Mouse (Mus musculus): ENCODE measurements around the gene Ndnf. TPM values are rescaled to one million over a fixed set of nuclear protein-coding genes. Genes with fewer than 3 reads are reported as not detected.

Ndnf gene
- polyA plus RNA-seq, 1 experiment from 2014 or later: 5.2 TPM

- no peaks in the 10 kb centered on the region for H3K27me3 ChIP-seq (ENCODE audit: control insufficient read depth, insufficient read depth, low read length)
These were observed 10.1 kb upstream of the Ndnf start for GRCm38 (mm10) chr6:65661272-65661671.

GRCm38 (mm10) chr6:65662050-65662449 is 9.3 kb upstream of the Ndnf start:
- H3K9ac ChIP-seq (replicated peaks; ENCODE audit: low read length): no peak overlapping the region
- H3K4me2 ChIP-seq (ENCODE audit: low read length): no peak overlapping the region
- H3K9me3 ChIP-seq (ENCODE audit: control insufficient read depth, low read length): no peaks in the 10 kb centered on the region
- no peaks in the 10 kb centered on the region for H3K4me1 ChIP-seq (ENCODE audit: control insufficient read depth, insufficient read depth, low read length)
- H3K27ac ChIP-seq (replicated peaks; ENCODE audit: low read depth, low read length): no peak overlapping the region
- no peaks in the 10 kb centered on the region for H3K27me3 ChIP-seq (ENCODE audit: control insufficient read depth, insufficient read depth, low read length)
- H3K4me3 ChIP-seq (replicated peaks; ENCODE audit: low read depth, low read length): no peak overlapping the region
- no peak for ATAC-seq (ENCODE audit: low FRiP score, low TSS enrichment)
- no peaks in the 10 kb centered on the region for H3K36me3 ChIP-seq (ENCODE audit: control insufficient read depth, insufficient read depth, low read length)
- WGBS: 65% methylated on average over 2 of the region's 2 CpGs
- no peak for DNase-seq

More at GRCm38 (mm10) chr6:65661272-65661671, 10.1 kb upstream of the Ndnf start:
- H3K9ac ChIP-seq (replicated peaks; ENCODE audit: low read length): no peak overlapping the region
- no peak overlapping the region for H3K4me3 ChIP-seq (replicated peaks; ENCODE audit: low read depth, low read length)
- H3K27ac ChIP-seq (replicated peaks; ENCODE audit: low read depth, low read length): no peak overlapping the region
- H3K4me2 ChIP-seq (ENCODE audit: low read length): no peak overlapping the region
- H3K4me1 ChIP-seq (ENCODE audit: control insufficient read depth, insufficient read depth, low read length): no peaks in the 10 kb centered on the region
- no peaks in the 10 kb centered on the region for H3K36me3 ChIP-seq (ENCODE audit: control insufficient read depth, insufficient read depth, low read length)
- no peaks in the 10 kb centered on the region for H3K9me3 ChIP-seq (ENCODE audit: control insufficient read depth, low read length)
- WGBS: 86% methylated on average over 4 of the region's 4 CpGs
- DNase-seq (no peak), ATAC-seq (ENCODE audit: low FRiP score, low TSS enrichment) (no peak)

GRCm38 (mm10) chr6:65663990-65664389 is 7.4 kb upstream of the Ndnf start:
- ATAC-seq (ENCODE audit: low FRiP score, low TSS enrichment) (no peak), DNase-seq (no peak)
- 74% methylated on average over 6 of the region's 6 CpGs for WGBS

GRCm38 (mm10) chr6:65666295-65666694 is 5.1 kb upstream of the Ndnf start:
- Histone ChIP-seq H3K9me3 (ENCODE audit: control insufficient read depth, low read length) (no peaks in the 10 kb centered on the region), H3K36me3 (ENCODE audit: control insufficient read depth, insufficient read depth, low read length) (no peaks in the 10 kb centered on the region), H3K4me3 (replicated peaks; ENCODE audit: low read depth, low read length) (no peak overlapping the region), H3K27ac (replicated peaks; ENCODE audit: low read depth, low read length) (no peak overlapping the region), H3K4me1 (ENCODE audit: control insufficient read depth, insufficient read depth, low read length) (no peaks in the 10 kb centered on the region), H3K4me2 (ENCODE audit: low read length) (no peak overlapping the region), H3K9ac (replicated peaks; ENCODE audit: low read length) (no peak overlapping the region), H3K27me3 (ENCODE audit: control insufficient read depth, insufficient read depth, low read length) (no peaks in the 10 kb centered on the region)
- DNase-seq (no peak), ATAC-seq (ENCODE audit: low FRiP score, low TSS enrichment) (no peak)
- 79% methylated on average over 3 of the region's 3 CpGs for WGBS

More at GRCm38 (mm10) chr6:65663990-65664389, 7.4 kb upstream of the Ndnf start:
- H3K27me3 ChIP-seq (ENCODE audit: control insufficient read depth, insufficient read depth, low read length): no peaks in the 10 kb centered on the region
- H3K27ac ChIP-seq (replicated peaks; ENCODE audit: low read depth, low read length): no peak overlapping the region
- H3K4me3 ChIP-seq (replicated peaks; ENCODE audit: low read depth, low read length): no peak overlapping the region
- H3K36me3 ChIP-seq (ENCODE audit: control insufficient read depth, insufficient read depth, low read length): no peaks in the 10 kb centered on the region
- H3K9ac ChIP-seq (replicated peaks; ENCODE audit: low read length): no peak overlapping the region
- no peak overlapping the region for H3K4me2 ChIP-seq (ENCODE audit: low read length)
- no peaks in the 10 kb centered on the region for H3K4me1 ChIP-seq (ENCODE audit: control insufficient read depth, insufficient read depth, low read length)
- H3K9me3 ChIP-seq (ENCODE audit: control insufficient read depth, low read length): no peaks in the 10 kb centered on the region

GRCm38 (mm10) chr6:65669971-65670370 is 1.4 kb upstream of the Ndnf start:
- peak overlapping the region; percentile 12; the same call in 1 of the 2 replicates for H3K4me2 ChIP-seq (ENCODE audit: low read length)
- H3K27ac ChIP-seq (replicated peaks; ENCODE audit: low read depth, low read length): no peak overlapping the region
- ATAC-seq (ENCODE audit: low FRiP score, low TSS enrichment) (no peak), DNase-seq (no peak)
- WGBS: 47% methylated on average over 2 of the region's 2 CpGs
- H3K9ac ChIP-seq (replicated peaks; ENCODE audit: low read length): no peak overlapping the region
- H3K9me3 ChIP-seq (ENCODE audit: control insufficient read depth, low read length): no peaks in the 10 kb centered on the region
- 0 out of 2 replicates have a peak, but pooled peaks cover 6% of the 10 kb centered on the region for H3K4me1 ChIP-seq (ENCODE audit: control insufficient read depth, insufficient read depth, low read length)
- no peaks in the 10 kb centered on the region for H3K27me3 ChIP-seq (ENCODE audit: control insufficient read depth, insufficient read depth, low read length)
- H3K36me3 ChIP-seq (ENCODE audit: control insufficient read depth, insufficient read depth, low read length): no peaks in the 10 kb centered on the region
- H3K4me3 ChIP-seq (replicated peaks; ENCODE audit: low read depth, low read length): no peak overlapping the region

- 1% methylated on average over 21 of the region's 21 CpGs for WGBS
- DNase-seq (peak; percentile 68), ATAC-seq (ENCODE audit: low FRiP score, low TSS enrichment) (peak; percentile 38; the same call in 1 of the 2 replicates)
- Histone ChIP-seq H3K9me3 (ENCODE audit: control insufficient read depth, low read length) (no peaks in the 10 kb centered on the region), H3K9ac (replicated peaks; ENCODE audit: low read length) (peak overlapping the region; percentile 45), H3K36me3 (ENCODE audit: control insufficient read depth, insufficient read depth, low read length) (no peaks in the 10 kb centered on the region), H3K4me2 (ENCODE audit: low read length) (peak overlapping the region; percentile 97), H3K27ac (replicated peaks; ENCODE audit: low read depth, low read length) (0 out of 2 replicates have a peak overlapping the region, but pooled peaks have one; percentile 13), H3K4me3 (replicated peaks; ENCODE audit: low read depth, low read length) (peak overlapping the region; percentile 50), H3K27me3 (ENCODE audit: control insufficient read depth, insufficient read depth, low read length) (no peaks in the 10 kb centered on the region), H3K4me1 (ENCODE audit: control insufficient read depth, insufficient read depth, low read length) (0 out of 2 replicates have a peak, but pooled peaks cover 6% of the 10 kb centered on the region)
These were observed 394 bp upstream of the Ndnf start for GRCm38 (mm10) chr6:65670981-65671411.

GRCm38 (mm10) chr6:65672131-65673031 is 991 bp downstream of the Ndnf start:
- ATAC-seq (ENCODE audit: low FRiP score, low TSS enrichment) (peak; percentile 28), DNase-seq (peak; percentile 75)
- WGBS: under 1% methylated on average over 57 of the region's 57 CpGs
- no peaks in the 10 kb centered on the region for H3K36me3 ChIP-seq (ENCODE audit: control insufficient read depth, insufficient read depth, low read length)
- H3K27ac ChIP-seq (replicated peaks; ENCODE audit: low read depth, low read length): no peak overlapping the region
- H3K4me2 ChIP-seq (ENCODE audit: low read length): peak overlapping the region; percentile 97
- 0 out of 2 replicates have a peak, but pooled peaks cover 6% of the 10 kb centered on the region for H3K4me1 ChIP-seq (ENCODE audit: control insufficient read depth, insufficient read depth, low read length)
- H3K9ac ChIP-seq (replicated peaks; ENCODE audit: low read length): peak overlapping the region; percentile 45
- peak overlapping the region; percentile 50 for H3K4me3 ChIP-seq (replicated peaks; ENCODE audit: low read depth, low read length)
- H3K27me3 ChIP-seq (ENCODE audit: control insufficient read depth, insufficient read depth, low read length): no peaks in the 10 kb centered on the region
- H3K9me3 ChIP-seq (ENCODE audit: control insufficient read depth, low read length): no peaks in the 10 kb centered on the region

- H3K4me1 ChIP-seq (ENCODE audit: control insufficient read depth, insufficient read depth, low read length): no peaks in the 10 kb centered on the region
- H3K27me3 ChIP-seq (ENCODE audit: control insufficient read depth, insufficient read depth, low read length): no peaks in the 10 kb centered on the region
These were observed 22.5 kb downstream of the Ndnf start for GRCm38 (mm10) chr6:65693938-65694337.

GRCm38 (mm10) chr6:65720676-65721075 is 49.3 kb downstream of the Ndnf start:
- ATAC-seq (ENCODE audit: low FRiP score, low TSS enrichment) (no peak), DNase-seq (no peak)
- no peaks in the 10 kb centered on the region for H3K4me1 ChIP-seq (ENCODE audit: control insufficient read depth, insufficient read depth, low read length)
- no peak overlapping the region for H3K27ac ChIP-seq (replicated peaks; ENCODE audit: low read depth, low read length)
- no peak overlapping the region for H3K4me3 ChIP-seq (replicated peaks; ENCODE audit: low read depth, low read length)
- H3K4me2 ChIP-seq (ENCODE audit: low read length): no peak overlapping the region
- no peaks in the 10 kb centered on the region for H3K36me3 ChIP-seq (ENCODE audit: control insufficient read depth, insufficient read depth, low read length)
- WGBS: 73% methylated on average over 1 of the region's 1 CpGs
- H3K9me3 ChIP-seq (ENCODE audit: control insufficient read depth, low read length): no peaks in the 10 kb centered on the region
- no peak overlapping the region for H3K9ac ChIP-seq (replicated peaks; ENCODE audit: low read length)
- H3K27me3 ChIP-seq (ENCODE audit: control insufficient read depth, insufficient read depth, low read length): no peaks in the 10 kb centered on the region

More at GRCm38 (mm10) chr6:65693938-65694337, 22.5 kb downstream of the Ndnf start:
- H3K27ac ChIP-seq (replicated peaks; ENCODE audit: low read depth, low read length): no peak overlapping the region
- H3K36me3 ChIP-seq (ENCODE audit: control insufficient read depth, insufficient read depth, low read length): no peaks in the 10 kb centered on the region
- H3K9ac ChIP-seq (replicated peaks; ENCODE audit: low read length): no peak overlapping the region
- no peak overlapping the region for H3K4me3 ChIP-seq (replicated peaks; ENCODE audit: low read depth, low read length)
- DNase-seq (peak; percentile 20), ATAC-seq (ENCODE audit: low FRiP score, low TSS enrichment) (no peak)
- H3K4me2 ChIP-seq (ENCODE audit: low read length): no peak overlapping the region
- H3K9me3 ChIP-seq (ENCODE audit: control insufficient read depth, low read length): no peaks in the 10 kb centered on the region
